Mouse (Mus musculus): ENCODE data around the gene Hadhb. TPM values are rescaled to one million over a fixed set of nuclear protein-coding genes. Genes with fewer than 3 reads are reported as not detected.

Gene Hadhb
- polyA plus RNA-seq, 1 experiment from 2014 or later = 93.0 TPM

DNA sequence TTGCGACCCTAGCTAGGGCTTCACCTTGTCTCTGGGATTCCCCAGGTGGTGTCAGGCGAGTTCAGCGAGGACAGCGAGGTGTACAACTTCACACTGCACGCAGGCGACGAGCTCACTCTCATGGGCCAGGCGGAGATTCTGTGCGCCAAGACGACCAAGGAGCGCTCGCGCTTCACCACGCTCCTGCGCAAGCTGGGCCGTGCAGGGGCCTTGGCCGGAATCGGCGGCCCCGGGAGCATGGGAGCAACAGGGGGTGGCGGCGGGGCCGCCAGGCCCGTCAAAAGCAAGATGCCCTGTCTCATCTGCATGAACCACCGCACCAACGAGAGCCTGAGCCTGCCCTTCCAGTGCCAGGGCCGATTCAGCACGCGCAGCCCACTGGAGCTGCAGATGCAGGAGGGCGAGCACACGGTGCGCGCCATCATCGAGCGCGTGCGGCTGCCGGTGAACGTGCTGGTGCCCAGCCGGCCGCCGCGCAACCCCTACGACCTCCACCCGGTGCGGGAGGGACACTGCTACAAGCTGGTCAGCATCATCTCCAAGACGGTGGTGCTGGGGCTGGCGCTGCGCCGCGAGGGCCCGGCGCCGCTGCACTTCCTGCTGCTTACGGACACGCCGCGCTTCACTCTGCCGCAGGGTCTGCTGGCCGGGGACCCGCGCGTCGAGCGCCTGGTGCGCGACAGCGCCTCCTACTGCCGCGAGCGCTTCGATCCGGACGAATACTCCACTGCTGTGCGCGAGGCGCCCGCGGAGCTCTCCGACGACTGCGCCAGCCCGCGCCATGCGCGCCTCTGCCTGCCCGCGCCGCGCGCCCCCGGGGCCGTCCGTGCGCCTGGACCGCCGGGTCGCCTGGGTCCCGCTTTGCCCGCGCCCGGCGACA is 40.9 kb upstream of the Hadhb start:
- no peaks in the 10 kb centered on the region for H3K9me3 ChIP-seq
- peaks cover 61% of the 10 kb centered on the region for H3K36me3 ChIP-seq
- H3K4me3 ChIP-seq = peak overlapping the region; percentile 63
- under 1% methylated on average over 103 of the region's 103 CpGs for WGBS
- H3K27ac ChIP-seq = peak overlapping the region; percentile 82
- DNase-seq (ENCODE audit: low spot score) = peak; percentile 87
- H3K4me1 ChIP-seq (replicated peaks) = peaks cover 50% of the 10 kb centered on the region
- peaks cover 63% of the 10 kb centered on the region for H3K27me3 ChIP-seq (ENCODE audit: insufficient read depth, poor library complexity, severe bottlenecking)

DNA sequence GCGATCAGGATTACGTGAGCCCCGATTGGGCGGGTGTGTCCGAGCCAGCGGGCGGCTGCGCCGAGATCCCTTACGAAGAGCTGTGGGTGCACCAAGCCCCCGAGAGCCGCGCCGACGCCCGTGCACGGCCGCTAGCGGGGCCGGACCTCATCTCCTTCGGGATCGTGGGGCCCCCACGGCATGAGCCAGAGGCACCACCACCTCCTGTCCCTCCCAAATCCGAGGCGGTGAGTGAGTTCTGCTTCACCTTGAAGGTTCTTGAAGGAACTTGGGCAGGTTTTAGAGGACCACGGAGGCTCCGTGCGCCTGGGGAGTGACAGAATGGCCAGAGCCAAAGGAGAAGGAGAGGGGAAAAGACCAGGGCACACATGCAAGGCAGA is 40.3 kb upstream of the Hadhb start:
- no peak for DNase-seq (ENCODE audit: low spot score)
- 4% methylated on average over 28 of the region's 28 CpGs for WGBS

DNA sequence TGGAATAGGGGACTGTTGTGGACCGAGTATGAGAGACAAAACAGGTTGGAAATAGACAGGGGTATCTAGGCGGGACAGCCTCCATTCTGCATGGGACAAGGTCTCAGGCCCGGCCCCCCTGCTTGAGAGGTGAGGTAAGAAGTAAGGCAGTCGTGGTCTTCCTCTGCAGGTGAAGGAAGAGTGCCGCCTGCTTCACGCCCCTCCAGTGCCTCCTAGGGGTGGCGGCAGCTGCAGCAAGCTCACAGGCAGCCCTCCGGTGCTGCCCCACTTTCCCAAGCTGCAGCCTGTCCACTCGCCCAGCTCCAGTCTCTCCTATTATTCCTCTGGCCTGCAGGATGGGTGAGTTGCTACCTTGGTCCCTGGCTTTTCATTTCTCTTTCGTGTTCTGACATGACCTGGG is 39.3 kb upstream of the Hadhb start:
- H3K27ac ChIP-seq = no peak overlapping the region
- H3K36me3 ChIP-seq = peaks cover 77% of the 10 kb centered on the region
- no peaks in the 10 kb centered on the region for H3K9me3 ChIP-seq
- WGBS = 30% methylated on average over 10 of the region's 10 CpGs
- no peak overlapping the region for H3K4me3 ChIP-seq
- no peak for DNase-seq (ENCODE audit: low spot score)
- peaks cover 52% of the 10 kb centered on the region for H3K27me3 ChIP-seq (ENCODE audit: insufficient read depth, poor library complexity, severe bottlenecking)
- H3K4me1 ChIP-seq (replicated peaks) = peaks cover 34% of the 10 kb centered on the region

More for the DNA sequence above, 40.3 kb upstream of the Hadhb start:
- Histone ChIP-seq H3K27me3 (ENCODE audit: insufficient read depth, poor library complexity, severe bottlenecking) (peaks cover 57% of the 10 kb centered on the region), H3K27ac (peak overlapping the region; percentile 82), H3K36me3 (peaks cover 67% of the 10 kb centered on the region), H3K4me3 (peak overlapping the region; percentile 63), H3K4me1 (replicated peaks) (peaks cover 43% of the 10 kb centered on the region), H3K9me3 (no peaks in the 10 kb centered on the region)

DNA sequence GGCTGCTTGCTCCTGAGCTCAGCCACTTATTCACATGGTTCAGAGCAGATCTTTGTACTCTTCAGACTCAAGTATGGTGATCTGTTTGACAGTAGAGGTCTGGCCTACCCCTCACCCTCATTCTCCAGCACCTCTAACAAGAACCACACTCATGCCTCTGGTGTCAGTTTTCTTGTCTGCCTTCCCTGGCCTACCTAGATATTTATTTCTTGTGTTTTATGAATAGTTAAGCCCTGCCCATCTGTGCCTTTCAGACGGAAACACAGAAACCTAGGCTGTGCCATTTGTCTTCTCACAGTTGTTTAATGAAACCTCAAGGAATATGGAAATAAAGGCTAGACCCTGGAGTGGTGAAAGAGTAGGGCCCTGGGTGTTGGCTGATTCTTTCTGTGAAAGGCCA is 37.0 kb upstream of the Hadhb start:
- no peak overlapping the region for H3K4me3 ChIP-seq
- peaks cover 35% of the 10 kb centered on the region for H3K27me3 ChIP-seq (ENCODE audit: insufficient read depth, poor library complexity, severe bottlenecking)
- 94% methylated on average over 1 of the region's 1 CpGs for WGBS
- H3K9me3 ChIP-seq = no peaks in the 10 kb centered on the region
- peaks cover 20% of the 10 kb centered on the region for H3K4me1 ChIP-seq (replicated peaks)
- no peak for DNase-seq (ENCODE audit: low spot score)
- H3K27ac ChIP-seq = no peak overlapping the region
- peaks cover 92% of the 10 kb centered on the region for H3K36me3 ChIP-seq

DNA sequence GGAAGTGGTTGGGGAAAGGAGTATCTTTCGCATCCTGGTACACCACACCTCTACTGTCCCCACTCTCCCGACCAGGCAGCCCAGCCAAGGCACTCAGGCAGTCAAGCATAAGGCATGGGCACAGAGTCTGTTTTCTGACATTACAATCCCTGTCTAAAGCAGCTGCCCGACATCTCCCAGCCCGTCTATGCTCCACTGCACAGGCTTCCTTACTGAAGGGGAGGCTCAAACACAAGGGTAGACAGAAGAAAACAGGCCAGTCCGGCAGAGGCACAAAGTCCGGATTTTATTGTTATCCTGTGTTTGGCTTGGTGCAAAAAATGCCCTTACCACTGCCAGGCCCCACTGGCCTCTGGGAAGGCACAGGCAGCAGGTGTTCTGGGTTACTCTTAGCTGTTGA is 35.9 kb upstream of the Hadhb start:
- WGBS = 80% methylated on average over 6 of the region's 6 CpGs
- H3K27ac ChIP-seq = no peak overlapping the region
- H3K36me3 ChIP-seq = peaks cover 94% of the 10 kb centered on the region

DNA sequence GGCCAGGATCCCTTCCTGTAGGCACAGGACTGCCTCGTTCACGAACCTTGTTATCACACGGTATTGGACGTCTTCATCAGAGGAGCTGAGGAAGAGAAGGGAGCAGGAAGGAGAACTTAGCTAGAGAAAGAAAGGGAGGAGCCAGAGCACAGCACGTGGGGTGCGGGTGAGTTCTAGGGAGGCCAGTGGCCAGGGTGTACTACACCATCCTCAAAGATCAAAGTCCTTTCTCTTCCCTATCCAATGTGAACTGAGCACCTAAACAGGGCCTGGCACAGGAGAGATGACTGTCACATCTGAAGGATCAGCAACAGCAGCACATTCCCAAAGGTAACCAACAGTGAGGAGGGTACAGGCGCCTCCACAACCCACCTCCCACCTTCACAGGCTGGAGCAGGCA is 34.9 kb upstream of the Hadhb start:
- WGBS = 83% methylated on average over 7 of the region's 7 CpGs
- no peak overlapping the region for H3K27ac ChIP-seq
- peaks cover 97% of the 10 kb centered on the region for H3K36me3 ChIP-seq

More for the DNA sequence above, 35.9 kb upstream of the Hadhb start:
- H3K4me3 ChIP-seq = no peak overlapping the region
- H3K9me3 ChIP-seq = no peaks in the 10 kb centered on the region
- peaks cover 23% of the 10 kb centered on the region for H3K27me3 ChIP-seq (ENCODE audit: insufficient read depth, poor library complexity, severe bottlenecking)
- H3K4me1 ChIP-seq (replicated peaks) = peaks cover 8% of the 10 kb centered on the region
- DNase-seq (ENCODE audit: low spot score) = no peak

DNA sequence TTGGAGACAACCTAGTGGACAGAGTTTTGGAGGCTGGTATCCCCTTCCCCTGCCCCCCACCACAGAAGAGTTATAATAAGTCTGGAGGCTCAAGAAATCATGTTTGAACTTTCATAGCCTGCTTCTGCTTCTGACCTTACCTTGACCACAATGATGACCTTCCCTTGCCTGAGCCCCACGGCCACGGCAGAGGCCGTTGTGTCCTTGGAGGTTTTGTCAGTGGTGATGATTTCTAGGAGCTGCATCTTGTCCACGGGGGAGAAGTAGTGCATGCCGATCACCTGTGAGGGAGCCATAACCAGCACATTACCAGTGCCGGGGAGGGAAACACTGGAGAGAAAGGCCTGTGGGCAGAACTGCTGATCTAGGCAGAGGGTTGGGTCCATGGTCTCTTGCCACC is 32.6 kb upstream of the Hadhb start:
- no peak overlapping the region for H3K4me3 ChIP-seq
- 91% methylated on average over 6 of the region's 6 CpGs for WGBS
- H3K27me3 ChIP-seq (ENCODE audit: insufficient read depth, poor library complexity, severe bottlenecking) = no peaks in the 10 kb centered on the region
- no peak for DNase-seq (ENCODE audit: low spot score)
- H3K36me3 ChIP-seq = peaks cover 99% of the 10 kb centered on the region
- no peak overlapping the region for H3K27ac ChIP-seq
- H3K9me3 ChIP-seq = no peaks in the 10 kb centered on the region
- H3K4me1 ChIP-seq (replicated peaks) = no peaks in the 10 kb centered on the region

More for the DNA sequence above, 34.9 kb upstream of the Hadhb start:
- H3K4me3 ChIP-seq = no peak overlapping the region
- no peaks in the 10 kb centered on the region for H3K4me1 ChIP-seq (replicated peaks)
- no peak for DNase-seq (ENCODE audit: low spot score)
- H3K9me3 ChIP-seq = no peaks in the 10 kb centered on the region
- H3K27me3 ChIP-seq (ENCODE audit: insufficient read depth, poor library complexity, severe bottlenecking) = peaks cover 14% of the 10 kb centered on the region

DNA sequence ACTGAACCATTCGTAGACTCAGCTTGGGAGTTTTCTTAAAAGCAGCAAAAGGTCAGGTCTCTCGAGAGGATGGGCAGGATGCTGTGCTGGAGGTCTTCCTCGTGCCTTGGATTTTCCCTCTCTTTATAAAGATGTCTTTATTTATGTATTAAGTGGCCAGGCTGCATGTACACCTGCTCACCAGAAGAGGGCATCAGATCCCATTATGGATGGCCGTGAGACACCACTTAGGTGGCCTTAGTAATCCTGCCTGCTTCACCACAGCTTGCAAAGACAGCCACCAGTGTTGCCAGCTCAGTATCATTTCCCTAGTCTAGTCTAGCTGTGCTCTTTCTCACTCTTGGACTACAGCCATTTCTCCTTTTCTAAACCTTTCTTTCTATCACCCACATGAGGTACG is 29.5 kb upstream of the Hadhb start:
- no peaks in the 10 kb centered on the region for H3K4me1 ChIP-seq (replicated peaks)
- WGBS = 42% methylated on average over 5 of the region's 5 CpGs
- peaks cover 99% of the 10 kb centered on the region for H3K36me3 ChIP-seq
- DNase-seq (ENCODE audit: low spot score) = peak; percentile 41
- no peaks in the 10 kb centered on the region for H3K27me3 ChIP-seq (ENCODE audit: insufficient read depth, poor library complexity, severe bottlenecking)
- no peaks in the 10 kb centered on the region for H3K9me3 ChIP-seq
- no peak overlapping the region for H3K27ac ChIP-seq
- no peak overlapping the region for H3K4me3 ChIP-seq

DNA sequence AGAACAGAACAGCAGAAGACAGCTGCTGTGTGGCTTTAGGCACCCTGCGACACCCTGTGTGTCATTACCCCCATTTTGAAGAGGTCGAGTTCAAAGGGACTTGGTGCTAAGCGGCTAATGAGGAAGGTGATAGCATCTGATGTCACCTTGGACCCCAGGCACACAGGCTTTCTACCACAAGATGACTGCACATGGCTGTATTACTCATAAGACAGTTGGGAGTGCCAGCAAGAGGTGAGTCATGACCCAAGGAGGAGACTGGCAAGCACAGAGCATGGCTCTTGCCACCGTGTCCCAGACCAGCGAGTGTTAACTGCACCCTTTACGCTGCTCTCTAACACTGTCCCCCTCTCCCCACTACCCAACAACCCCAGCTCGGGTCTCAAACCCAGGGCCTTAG is 28.3 kb upstream of the Hadhb start:
- Histone ChIP-seq H3K4me3 (no peak overlapping the region), H3K9me3 (no peaks in the 10 kb centered on the region), H3K36me3 (peaks cover 94% of the 10 kb centered on the region), H3K27me3 (ENCODE audit: insufficient read depth, poor library complexity, severe bottlenecking) (no peaks in the 10 kb centered on the region), H3K4me1 (replicated peaks) (no peaks in the 10 kb centered on the region), H3K27ac (no peak overlapping the region)
- no peak for DNase-seq (ENCODE audit: low spot score)
- 87% methylated on average over 7 of the region's 7 CpGs for WGBS

DNA sequence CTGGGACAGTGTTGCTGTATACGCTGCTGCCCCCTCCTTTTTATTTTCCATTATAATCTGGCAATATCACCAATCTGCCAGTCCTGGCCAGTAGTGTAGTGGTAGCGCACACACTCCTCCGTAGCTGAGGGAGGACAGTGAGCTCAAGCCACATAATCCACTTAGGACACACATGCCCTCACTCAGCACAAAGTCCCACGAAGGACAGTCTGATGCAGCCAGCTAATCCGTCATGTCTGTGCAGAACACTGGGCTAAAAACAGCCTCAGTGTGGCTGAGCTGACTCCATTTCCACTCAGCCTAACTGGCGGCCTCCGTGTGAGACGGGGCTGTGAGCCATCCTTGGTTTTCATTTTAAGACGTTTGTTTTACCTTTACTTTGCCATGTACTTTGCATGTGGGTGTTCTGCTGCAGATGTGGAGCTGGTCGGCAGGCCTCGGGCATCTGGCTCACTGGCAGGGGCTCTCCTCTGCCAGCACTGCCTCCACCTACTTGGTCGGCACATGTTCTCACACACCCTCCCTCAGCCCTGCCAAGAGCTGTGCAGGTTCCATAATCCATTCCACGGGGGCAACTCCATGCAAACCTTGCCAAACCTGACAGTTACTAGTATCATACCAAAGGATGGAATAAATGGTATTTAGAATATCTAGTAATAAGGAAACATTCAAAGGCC is 27.0 kb upstream of the Hadhb start:
- Histone ChIP-seq H3K36me3 (peaks cover 94% of the 10 kb centered on the region), H3K27ac (no peak overlapping the region), H3K27me3 (ENCODE audit: insufficient read depth, poor library complexity, severe bottlenecking) (no peaks in the 10 kb centered on the region), H3K4me3 (no peak overlapping the region), H3K4me1 (replicated peaks) (no peaks in the 10 kb centered on the region), H3K9me3 (no peaks in the 10 kb centered on the region)
- 97% methylated on average over 13 of the region's 13 CpGs for WGBS
- no peak for DNase-seq (ENCODE audit: low spot score)

DNA sequence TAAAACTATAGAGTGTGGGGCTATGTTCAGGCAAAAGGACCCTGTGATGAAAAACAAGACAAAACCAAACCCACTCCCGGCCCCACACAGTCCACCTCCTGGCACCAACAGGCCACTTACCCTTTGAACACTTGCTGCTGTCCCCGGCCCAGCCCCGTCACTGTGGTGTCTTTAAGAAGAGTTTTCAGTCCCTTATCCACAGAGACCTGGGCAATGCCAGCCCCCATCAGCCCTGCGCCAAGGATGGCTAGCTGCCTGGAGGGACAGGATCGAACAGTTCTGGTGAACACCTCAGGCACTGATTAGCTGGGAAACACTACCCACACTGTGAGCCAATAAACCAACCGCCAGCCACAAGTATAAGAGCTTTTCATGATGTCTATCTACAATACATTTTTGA is 26.4 kb upstream of the Hadhb start:
- H3K36me3 ChIP-seq = peaks cover 94% of the 10 kb centered on the region
- WGBS = 93% methylated on average over 6 of the region's 6 CpGs
- DNase-seq (ENCODE audit: low spot score) = no peak
- no peaks in the 10 kb centered on the region for H3K9me3 ChIP-seq
- H3K4me3 ChIP-seq = no peak overlapping the region
- no peaks in the 10 kb centered on the region for H3K4me1 ChIP-seq (replicated peaks)
- no peak overlapping the region for H3K27ac ChIP-seq
- no peaks in the 10 kb centered on the region for H3K27me3 ChIP-seq (ENCODE audit: insufficient read depth, poor library complexity, severe bottlenecking)

DNA sequence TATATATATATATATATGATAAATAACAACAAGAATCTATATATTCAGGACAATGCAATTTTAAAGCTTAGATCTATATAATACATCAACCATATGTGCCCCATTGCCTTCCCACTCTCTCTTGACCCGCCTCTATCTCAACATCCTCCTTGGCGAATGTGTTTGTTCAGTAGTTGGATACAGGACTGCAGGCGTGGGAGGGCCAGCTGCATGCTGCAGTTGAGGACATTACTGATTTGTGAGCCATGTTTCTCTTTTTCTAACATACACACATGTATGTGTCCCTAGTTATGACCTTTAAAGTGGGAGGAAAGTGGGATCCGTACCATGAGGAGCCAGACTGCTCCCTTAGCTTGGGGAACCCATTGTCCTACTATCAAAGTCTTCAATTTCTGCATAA is 23.8 kb upstream of the Hadhb start:
- H3K4me3 ChIP-seq = no peak overlapping the region
- no peak overlapping the region for H3K27ac ChIP-seq
- peaks cover 94% of the 10 kb centered on the region for H3K36me3 ChIP-seq
- no peak for DNase-seq (ENCODE audit: low spot score)
- H3K4me1 ChIP-seq (replicated peaks) = no peaks in the 10 kb centered on the region
- H3K27me3 ChIP-seq (ENCODE audit: insufficient read depth, poor library complexity, severe bottlenecking) = no peaks in the 10 kb centered on the region
- 95% methylated on average over 4 of the region's 4 CpGs for WGBS
- no peaks in the 10 kb centered on the region for H3K9me3 ChIP-seq

DNA sequence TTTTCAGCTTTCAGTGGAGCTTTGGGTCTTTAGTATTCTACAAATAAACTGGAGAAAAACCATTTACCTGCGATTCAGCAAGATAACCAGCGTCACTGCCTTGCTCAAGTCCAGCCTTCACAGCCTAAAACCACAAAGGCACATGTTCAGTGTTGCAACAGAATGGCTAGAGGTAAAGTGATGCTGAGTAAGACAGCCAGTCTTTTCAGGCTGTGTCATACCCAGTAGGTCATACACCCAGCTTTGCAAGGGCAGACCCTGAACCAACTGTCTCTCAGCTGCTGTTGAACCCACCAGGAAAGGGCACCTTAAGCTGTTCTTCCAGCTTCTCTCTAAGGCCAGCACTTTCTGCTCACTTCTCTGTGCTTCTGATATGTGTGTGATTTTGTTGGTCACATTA is 22.9 kb upstream of the Hadhb start:
- Histone ChIP-seq H3K9me3 (no peaks in the 10 kb centered on the region), H3K27me3 (ENCODE audit: insufficient read depth, poor library complexity, severe bottlenecking) (no peaks in the 10 kb centered on the region), H3K4me3 (no peak overlapping the region), H3K36me3 (peaks cover 91% of the 10 kb centered on the region), H3K4me1 (replicated peaks) (no peaks in the 10 kb centered on the region), H3K27ac (no peak overlapping the region)
- no peak for DNase-seq (ENCODE audit: low spot score)
- WGBS = 95% methylated on average over 2 of the region's 2 CpGs
